Mouse (Mus musculus): Measurements from ENCODE around the gene Chst1.
A peak's percentile ranks its signal among the peaks of the same experiment; 100 is the strongest.

The Chst1 gene

DNA sequence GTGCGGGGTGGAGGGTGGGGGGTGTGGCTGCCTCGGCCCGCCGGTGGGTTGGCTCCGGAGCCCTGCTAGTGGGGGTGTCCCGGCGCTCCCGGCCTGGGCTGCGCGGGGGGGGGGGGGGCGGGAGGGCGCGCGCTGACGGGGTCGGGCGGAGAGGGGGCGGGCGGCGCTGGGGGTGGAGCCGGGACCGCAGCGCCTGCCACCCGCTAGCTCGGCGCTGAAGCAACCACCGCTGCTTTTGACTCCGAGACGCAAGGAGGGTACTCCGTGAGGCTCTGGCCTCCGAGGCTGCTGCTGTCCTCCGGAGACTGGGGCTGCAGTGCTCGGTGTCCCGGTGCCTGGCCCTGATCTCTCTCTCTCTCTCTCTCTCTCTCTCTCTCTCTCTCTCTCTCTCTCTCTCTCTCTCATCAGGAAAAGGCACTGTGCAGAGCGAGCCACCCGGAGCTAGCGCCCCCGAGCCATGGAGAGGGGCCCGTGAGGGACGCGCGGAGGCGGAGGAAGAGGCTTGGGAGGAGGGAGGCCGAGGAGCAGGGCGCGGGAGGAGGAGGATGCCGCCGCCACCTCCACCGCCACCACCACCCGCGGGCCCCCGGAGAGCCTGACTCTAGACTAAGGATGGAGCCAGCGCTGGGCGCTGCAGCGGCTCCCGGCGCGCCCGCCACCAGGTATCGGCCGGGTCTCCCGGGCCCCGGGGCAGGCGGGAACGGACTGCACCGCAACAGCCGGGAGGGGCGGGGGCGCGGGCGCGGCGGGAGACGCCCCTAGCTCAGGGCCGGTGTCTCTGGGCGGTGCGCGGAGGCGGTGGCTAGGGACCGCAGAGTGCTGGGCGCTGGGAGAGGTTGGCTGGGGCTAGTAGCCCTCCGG is at the start of gene Chst1:
Gene Chst1 (plus strand): TSS at position 221 of the 861 bp plus-strand sequence.
- peak; percentile 73 for DNase-seq (ENCODE audit: extremely low read depth, insufficient read length, low spot score)

DNA sequence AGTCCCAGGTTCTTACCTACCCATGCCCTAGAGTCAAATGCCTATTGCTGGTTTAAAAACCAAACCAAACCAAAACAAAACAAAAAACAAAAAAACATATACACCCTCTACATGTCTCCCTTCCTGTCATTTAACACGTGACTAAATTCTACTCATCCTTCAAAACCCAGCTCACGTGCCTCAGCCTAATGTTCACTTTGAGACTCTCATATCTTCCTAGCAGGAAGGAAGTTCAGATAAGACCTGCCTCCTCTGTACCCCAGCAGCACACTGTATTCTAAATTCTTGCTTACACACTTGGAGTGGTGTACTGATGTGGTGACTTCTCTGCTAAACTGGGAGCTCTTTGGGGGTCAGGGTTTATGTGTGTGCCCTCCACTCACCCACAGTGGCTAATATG is 49.5 kb upstream of the Chst1 start:
- DNase-seq (ENCODE audit: extremely low read depth, insufficient read length, low spot score) = no peak

DNA sequence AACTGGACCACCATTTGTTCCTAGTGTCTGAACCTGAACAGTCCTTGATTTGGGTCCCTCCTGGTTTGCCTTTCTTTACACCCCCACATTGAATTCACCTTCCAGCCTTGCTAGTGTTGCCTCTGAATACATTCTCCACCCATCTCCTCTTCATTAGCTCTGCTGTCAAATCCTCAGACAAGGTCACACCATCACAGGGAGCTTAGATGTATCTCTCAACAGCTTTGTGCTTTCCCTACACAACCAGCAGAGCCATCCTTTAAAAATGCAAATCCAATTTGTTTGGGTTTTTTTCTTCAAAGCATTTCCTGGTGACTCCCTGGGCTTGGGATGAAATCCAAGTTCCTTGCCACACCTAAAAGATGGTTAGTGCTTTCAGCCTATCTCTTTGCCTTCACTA is 45.0 kb upstream of the Chst1 start:
- DNase-seq (ENCODE audit: extremely low read depth, insufficient read length, low spot score) = no peak

DNA sequence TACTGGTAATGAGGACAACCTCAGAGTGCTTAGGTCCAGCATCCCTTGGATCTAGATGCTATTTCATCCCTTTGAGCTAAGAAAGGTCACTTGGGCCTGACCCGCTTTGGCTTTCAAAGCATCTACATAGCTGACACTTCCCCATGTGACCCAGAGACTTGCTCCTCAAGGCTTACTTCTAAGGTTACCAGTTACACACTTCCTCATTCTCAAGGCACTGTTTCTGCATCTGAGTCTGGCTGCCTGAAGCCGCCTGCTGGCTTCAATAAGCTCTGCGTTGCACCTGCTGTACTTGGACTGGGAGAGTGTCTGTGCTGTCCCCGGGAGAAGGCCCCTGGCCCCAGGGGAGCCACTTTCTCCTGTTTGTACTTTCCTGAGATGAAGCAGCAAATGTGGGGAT is 36.6 kb upstream of the Chst1 start:
- no peak for DNase-seq (ENCODE audit: extremely low read depth, insufficient read length, low spot score)

DNA sequence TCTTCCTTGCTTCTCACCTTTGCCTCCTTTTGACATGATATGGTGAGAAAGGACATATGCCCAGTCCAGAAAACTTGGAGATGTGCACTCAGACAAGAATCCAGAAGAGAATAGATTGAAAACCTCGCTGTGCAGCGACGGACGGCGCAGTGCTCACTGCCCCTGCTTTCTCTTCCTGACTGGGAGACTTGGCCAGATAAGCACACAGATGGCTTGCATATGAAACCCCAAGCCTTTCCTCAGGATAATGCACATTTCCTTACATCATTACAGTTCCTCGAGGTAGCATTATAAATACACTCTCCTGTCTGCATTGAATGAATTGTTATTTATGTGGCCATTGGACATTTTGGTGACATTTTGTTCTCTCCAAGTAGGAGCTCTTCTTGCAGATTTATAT is 28.9 kb upstream of the Chst1 start:
- DNase-seq (ENCODE audit: extremely low read depth, insufficient read length, low spot score) = no peak

DNA sequence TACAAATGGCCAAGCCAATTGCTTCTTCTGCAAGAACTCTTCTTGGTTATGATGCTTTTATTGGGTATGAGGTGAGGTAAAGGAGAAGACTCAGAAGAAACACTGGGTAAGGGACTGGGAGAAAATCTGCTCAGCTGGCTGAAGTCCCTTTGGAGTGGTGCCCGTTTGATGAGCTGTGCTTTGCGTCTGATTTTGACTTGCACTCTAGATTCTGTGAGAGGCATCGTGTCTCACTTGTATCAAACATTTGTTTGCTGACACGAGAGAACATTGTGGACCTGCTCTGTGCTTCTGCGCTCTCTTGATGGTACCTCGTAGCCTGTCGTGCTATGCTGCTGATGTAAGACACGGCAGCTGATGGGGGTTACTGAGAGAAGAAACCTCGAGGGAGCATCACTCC is 21.7 kb upstream of the Chst1 start:
- DNase-seq (ENCODE audit: extremely low read depth, insufficient read length, low spot score) = no peak

DNA sequence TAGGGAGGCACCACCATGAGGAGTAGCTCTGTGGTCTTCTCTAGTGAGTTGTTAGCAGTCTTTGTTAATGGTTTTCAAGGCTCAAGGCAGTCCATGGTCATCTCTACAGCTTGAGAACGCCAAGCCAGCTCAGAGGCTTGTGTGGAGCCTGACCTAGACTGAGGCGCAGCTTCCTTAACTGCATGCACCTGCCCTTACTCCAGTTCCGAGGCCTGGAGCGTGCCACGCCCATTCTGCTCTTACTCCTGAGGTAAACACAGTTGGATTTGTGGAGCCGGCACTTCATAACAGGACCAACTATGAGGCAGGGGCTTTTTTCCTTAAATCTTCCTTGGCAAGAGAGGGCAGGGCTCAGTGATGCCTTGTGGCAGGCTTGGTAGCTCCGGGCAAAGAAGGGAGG is 18.2 kb upstream of the Chst1 start:
- DNase-seq (ENCODE audit: extremely low read depth, insufficient read length, low spot score) = no peak

DNA sequence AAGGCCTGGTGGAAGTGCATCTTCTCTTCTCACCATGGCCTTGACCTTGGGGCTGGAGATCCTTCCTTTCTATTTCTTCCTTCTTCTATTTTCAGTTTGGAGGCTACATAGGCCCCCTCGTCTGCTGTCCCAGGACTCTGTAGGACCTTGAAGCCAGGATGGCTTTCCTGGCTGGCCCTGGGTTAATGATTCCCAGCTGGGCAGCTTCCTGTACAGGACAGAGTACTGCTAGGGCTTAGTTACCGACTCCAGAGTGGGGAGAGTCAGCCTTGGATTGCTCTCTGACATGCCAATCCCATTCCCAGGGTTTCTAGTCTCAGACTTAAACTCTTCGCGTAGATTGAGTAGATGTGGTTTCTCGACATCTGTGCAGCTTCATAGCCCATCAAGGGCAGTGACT is 16.9 kb upstream of the Chst1 start:
- DNase-seq (ENCODE audit: extremely low read depth, insufficient read length, low spot score) = no peak

DNA sequence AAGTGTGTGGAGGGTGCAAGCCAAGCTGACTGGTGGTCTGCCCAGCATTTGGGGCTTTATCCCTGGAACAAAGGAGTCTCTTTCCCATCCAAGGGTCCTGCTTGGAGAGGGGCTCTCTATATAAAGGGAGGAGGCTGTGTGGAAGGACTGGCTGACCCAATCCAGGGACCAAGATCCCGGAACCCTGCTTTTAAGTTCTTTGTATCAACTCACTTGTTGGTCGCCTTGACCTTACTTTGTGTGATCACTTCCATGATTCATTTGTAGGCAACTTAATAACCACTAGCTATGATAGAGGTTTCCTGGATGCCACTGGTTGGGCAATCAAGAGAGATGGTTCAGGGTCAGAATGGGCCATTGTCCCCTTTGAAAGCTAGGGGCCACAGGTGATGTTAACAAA is 11.7 kb upstream of the Chst1 start:
- no peak for DNase-seq (ENCODE audit: extremely low read depth, insufficient read length, low spot score)

DNA sequence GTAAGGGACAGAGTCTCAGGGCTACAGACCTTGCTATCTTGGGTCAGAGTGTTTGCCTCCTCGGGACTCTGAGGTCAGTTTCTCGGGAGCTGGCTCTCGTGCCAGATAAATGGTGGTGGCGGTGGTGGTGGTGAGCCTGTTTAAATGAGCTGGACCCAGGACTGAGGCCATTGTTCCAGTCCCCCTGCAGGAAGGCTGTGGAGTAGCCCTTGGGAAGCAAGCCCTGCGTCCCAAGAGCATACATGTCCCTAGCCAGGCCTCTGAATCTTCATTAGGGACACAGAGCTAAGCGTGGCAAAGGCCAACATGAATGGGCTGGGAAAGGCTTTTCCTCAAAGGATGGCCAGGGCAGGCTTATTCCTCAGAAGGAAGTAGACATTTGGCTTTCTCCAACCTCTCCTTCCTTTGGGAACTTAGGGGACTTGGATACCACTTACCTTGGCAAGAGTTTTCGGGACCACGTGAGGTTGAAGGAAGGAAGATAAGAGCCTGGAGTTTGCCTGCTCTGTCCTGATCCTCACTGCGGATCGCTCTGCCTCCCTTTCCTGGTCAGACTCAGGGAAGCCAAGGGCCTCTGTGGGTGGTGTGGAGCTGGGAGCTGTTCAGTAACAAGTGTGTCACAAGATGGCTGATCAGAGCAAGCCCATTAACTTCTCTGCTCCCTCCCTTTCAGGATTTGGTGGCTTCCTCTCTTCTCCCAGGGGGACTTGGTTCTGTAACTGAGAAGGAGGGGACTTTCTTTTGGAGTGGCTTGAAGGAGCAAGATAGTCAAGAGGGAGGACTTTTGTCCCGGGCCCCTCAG is 4.4 kb upstream of the Chst1 start:
- no peak for DNase-seq (ENCODE audit: extremely low read depth, insufficient read length, low spot score)

DNA sequence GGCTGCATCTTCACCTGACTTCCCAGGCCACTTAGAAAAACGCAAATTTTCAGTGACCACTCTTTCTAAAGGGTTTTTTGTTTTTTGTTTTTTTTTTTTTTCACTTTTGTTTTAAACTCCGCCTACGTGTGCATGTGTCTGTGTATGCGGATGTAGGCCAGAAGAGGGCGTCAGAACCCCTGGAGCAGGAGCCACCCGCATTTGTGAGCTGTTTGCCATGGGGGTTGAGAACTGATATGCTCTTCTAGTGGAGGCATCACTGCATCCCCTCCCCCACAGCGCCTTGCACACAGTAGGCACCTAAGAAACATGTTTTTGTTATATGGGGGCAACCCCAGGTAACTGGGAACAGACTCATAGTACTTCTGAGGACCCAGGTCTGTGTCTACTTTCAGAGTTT is 2.2 kb upstream of the Chst1 start:
- no peak for DNase-seq (ENCODE audit: extremely low read depth, insufficient read length, low spot score)

DNA sequence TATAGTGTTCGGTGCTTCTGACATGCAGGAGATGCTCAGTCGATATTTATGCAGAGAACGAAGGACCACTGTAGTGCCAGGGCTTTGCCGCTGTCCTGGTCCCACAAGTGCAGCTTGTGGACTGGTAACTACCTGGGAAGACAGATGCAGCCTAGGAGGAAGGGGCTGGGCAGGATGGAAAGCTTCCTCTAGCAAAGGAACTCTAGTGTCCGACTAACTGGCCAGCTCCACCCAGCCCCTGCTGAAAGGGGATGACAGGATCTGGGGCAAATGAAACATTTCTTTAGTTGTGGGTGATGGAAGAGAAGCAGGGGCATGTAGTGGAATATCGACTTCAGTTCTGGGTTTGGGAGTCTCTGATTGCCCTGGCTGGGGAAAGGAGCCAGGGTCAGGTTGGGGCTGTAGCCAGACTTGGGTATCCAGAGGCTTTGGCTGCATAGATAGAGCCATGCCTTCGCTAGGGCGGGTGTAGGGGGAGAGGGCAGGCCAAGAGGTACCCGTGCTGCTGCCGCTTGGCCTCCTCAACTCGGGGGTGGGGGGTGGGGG is 493 bp upstream of the Chst1 start:
- no peak for DNase-seq (ENCODE audit: extremely low read depth, insufficient read length, low spot score)

DNA sequence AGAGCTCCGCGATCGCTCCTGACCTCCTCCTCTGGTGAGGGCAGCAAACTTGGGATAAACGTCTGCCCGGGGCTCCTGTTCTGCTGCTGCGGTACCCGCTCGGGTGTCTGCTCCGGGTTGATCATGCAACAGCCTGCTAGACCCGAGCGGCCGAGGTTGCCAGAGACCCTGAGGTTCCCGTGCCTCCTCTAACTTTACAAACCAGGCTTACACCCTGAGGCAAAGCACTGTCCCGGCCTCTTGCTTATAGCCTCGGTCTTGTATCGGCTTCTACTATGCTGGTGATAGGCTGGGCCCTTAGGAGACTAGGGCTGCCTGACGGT is 802 bp downstream of the Chst1 start:
- DNase-seq (ENCODE audit: extremely low read depth, insufficient read length, low spot score) = no peak

DNA sequence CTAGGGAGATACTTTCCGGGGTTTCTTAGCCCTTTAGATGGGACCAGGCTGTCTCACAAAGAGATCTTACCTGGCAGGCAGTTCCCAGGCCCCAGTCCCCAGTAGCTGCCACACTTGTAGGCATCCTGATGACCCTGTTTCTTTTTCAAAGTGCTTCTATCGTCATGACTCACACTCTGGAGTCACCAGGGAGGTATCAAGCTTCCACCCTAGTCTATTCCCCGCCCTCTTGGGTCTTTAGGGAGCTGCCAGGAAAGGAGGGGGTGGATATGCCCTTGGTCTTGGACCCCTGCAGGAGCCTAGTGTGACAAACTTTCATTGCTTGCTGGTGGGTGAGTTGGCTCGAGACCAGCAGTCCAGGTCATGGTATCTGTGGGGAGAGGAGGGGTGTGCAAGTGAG is 1.7 kb downstream of the Chst1 start:
- peak; percentile 50 for DNase-seq (ENCODE audit: extremely low read depth, insufficient read length, low spot score)

DNA sequence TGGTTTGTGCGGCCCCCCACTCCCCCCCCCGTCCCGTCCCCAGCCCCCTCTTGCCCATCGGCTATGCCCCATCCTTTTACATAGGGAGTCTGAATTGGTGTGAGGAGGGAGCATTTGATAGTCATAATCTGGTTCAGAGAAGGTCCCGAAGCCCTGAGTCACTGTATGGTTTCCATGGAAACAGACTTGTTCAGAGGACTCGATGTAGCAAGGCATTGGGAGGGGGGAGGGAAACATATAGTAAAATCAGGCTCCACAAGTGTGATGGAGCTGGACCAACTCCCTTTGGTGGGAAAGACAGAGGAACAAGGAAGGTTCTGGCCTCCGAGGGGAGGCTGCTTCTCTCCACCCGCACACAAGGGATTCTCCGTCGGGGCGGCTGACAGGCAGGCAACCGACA is 2.6 kb downstream of the Chst1 start:
- DNase-seq (ENCODE audit: extremely low read depth, insufficient read length, low spot score) = peak; percentile 44

DNA sequence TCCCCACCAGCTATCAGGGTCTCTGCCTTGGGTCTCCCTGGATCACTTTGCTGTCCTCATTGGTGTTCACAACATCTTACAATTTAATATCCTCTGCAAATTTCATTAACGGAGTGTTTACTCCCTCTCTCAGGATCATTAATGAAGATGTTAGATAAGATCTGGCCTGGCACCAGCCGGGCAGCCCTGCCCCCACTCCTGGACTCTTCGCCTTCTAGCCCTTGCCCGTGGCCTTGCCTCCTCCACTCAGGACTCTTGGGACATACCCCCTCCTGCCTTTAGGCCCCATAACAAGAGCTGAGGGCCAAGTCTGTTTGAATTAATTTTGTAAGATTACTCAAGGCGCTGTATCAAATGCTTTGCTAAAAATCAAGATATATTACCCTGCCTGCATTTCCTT is 4.1 kb downstream of the Chst1 start:
- no peak for DNase-seq (ENCODE audit: extremely low read depth, insufficient read length, low spot score)

DNA sequence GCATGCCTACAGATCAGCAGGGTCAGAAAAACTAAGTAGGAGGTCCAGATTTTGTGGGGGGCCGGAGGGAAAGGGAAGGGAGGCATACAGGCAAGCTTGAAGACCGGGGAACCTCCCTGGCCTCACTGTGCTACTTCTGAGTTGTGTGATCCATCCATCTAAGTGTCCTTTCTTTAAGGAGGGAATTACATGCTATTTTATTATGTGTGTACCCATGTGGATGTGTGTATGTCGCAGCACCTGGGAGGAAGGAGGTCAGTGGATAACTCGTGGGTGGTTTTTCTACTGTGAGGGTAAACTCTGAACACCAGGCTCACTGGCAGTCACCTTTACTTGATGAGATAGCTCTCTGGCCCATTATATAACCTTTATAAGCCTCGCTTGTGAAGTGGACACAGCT is 5.1 kb downstream of the Chst1 start:
- DNase-seq (ENCODE audit: extremely low read depth, insufficient read length, low spot score) = no peak

DNA sequence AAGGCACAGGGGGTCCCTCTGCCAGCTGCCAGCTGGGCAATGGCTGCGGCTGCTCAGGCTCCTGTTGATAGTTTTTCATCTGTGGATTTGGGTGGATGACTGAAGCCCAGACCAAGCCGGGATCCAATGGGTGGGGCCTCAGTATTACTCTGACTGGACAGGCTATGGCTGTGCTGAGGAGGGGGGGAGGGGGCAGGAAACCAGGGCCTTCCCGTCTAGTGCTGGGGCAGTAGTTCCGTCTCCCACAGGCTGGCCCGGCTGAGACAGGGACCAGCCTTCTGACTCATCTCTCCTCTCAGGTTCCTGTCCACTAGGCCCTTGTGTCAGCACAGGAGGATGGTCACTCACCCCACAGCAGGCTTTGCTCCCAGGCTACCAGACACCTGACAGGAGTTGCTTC is 6.5 kb downstream of the Chst1 start:
- DNase-seq (ENCODE audit: extremely low read depth, insufficient read length, low spot score) = peak; percentile 75

DNA sequence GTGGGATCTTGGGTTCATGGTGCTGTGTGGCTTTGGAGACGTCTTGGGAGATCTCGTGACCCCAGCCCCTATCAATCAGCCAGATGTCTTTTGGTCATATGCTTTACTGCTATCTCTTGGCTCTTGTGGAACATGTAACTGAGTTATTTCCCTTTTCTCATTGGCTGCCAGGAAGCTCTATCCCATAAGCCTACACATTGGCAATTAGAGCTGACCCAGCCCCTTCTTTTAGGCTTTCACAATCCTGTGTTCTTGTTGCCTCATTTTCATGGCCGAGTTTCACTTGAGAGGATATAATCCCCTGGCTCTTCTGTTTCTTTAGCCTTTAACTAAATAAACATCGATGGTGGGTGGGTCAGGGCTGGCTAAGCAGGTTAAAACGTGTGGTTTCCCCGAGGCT is 7.6 kb downstream of the Chst1 start:
- DNase-seq (ENCODE audit: extremely low read depth, insufficient read length, low spot score) = no peak

DNA sequence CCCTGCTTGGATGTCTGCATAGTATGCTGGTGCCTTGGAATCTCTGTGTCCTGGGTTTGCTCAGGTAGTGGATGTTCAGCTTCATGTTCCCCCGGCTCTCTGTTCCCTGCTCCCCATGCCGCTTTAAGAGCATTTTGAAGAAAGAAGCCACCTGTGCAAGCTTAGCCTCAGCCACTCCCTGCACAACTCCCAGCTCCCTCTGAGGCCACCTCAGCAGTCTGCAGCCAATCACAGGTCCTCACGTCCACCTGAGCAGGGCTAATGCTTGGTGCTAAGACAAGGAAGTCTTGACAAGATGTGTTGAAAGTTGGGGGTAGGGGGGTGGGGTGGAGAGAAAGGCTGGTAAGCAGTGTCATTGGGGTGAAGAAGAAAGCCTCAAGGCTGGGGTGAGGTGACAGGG is 8.1 kb downstream of the Chst1 start:
- DNase-seq (ENCODE audit: extremely low read depth, insufficient read length, low spot score) = no peak

DNA sequence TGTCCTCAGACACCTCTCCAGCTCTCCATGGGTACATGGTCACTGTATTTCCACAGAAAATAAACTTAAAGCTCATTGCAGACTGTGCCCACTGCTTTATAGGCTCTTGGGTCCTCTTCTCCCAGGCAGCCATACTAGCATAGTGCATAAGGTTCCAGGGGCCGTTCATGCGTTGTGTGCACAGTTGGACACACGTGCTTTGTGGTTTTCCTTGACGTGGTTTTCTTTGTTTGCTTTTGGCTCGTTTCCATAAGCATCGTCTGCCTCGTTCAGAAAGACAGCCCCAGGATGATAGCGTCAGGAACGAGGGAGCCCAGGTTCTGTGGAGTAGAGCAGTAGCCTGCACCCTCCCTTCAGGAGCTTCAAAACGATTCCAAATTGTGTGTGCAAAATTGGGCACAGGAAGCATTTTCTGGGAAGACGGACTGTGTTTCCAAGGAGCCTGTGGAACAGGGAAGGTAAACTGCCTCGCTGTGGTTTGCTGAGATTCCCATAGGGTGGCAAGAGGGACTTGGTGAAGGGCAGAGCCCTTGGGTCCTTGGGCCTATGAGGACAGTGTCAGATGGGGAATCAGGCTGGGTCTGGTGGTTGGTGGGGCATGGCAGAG is 8.6 kb downstream of the Chst1 start:
- no peak for DNase-seq (ENCODE audit: extremely low read depth, insufficient read length, low spot score)
